Mouse (Mus musculus) embryonic stem cell, embryonic (primary cell): ENCODE measurements at regions not wholly inside any gene's neighbourhood (a gene's known extent, or its start where the extent isn't known, plus 50 kb on each side); places are given as distances from the start of the nearest gene placed in this dataset.

ENCODE experiments used
- CTCF ChIA-PET, 4 experiments: fragments of 300-600 bp in 2 of 4; fragments of 350-600 bp in 2 of 4; sonication (Branson Sonifier 250); formaldehyde crosslinking; loops; one replicate each; lab custom pipeline; 2022; ENCODE audit warnings: inconsistent platforms in 2 of 4; lab: Charles Lee
- POLR2A ChIA-PET, 4 experiments: fragments of 300-600 bp in 2 of 4; fragments of 350-600 bp in 2 of 4; sonication (Branson Sonifier 250); formaldehyde crosslinking; loops; one replicate each; lab custom pipeline; 2022; ENCODE audit warnings: antibody characterized with exemption in 4 of 4, inconsistent platforms in 1 of 4; lab: Charles Lee

DNA sequence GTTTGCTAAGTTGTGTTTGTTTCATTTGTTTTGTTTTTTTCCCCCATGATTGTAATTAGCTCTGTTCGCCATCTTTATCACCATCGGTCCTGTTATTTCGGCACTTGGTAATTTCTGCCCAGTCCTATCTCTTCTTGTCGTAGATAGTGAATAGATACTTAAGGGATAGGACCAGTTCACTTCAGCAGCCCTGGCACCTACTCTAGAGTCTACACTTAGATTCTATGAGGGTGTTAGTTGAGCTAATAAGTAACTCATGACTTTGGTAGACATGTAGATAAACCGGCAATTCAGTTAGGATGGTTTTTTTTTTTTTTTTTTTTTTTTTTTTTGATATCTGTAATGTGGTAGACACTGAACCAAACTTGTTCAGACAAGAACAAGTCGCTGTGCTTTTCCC lies 72.5 kb upstream of the Bmper start:
- ChIA-PET POLR2A (no interaction called here), CTCF (no interaction called here)

DNA sequence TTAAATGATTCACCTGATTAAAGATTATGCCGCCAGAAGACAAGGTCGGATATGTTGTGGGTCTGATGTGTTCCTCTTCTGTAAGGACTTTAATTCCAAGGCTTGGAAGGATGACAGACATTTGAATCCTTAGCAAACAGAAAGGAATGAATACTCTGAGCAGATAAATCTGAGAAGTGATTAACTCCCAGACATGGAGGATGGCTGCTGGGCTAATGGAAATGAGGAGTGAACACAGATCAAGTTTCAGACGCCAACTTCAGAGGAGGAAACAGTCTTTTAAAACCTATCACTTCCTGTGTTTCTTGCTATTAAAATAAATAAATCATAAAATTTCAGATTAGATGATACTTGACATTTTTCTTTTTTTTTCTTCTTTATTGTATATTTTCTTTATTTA lies 72.0 kb upstream of the Bmper start:
- ChIA-PET CTCF (no interaction called here), POLR2A (interaction anchor here in 1 of 4 experiments (0.6 kb wide), 1 partner anchor 295 kb away, joined by 3 read pairs; no protein-coding TSS in a partner anchor)

- CTCF ChIA-PET: no interaction called here
These were observed 70.9 kb upstream of the Bmper start for GRCm38 (mm10) chr9:23151953-23152490.

DNA sequence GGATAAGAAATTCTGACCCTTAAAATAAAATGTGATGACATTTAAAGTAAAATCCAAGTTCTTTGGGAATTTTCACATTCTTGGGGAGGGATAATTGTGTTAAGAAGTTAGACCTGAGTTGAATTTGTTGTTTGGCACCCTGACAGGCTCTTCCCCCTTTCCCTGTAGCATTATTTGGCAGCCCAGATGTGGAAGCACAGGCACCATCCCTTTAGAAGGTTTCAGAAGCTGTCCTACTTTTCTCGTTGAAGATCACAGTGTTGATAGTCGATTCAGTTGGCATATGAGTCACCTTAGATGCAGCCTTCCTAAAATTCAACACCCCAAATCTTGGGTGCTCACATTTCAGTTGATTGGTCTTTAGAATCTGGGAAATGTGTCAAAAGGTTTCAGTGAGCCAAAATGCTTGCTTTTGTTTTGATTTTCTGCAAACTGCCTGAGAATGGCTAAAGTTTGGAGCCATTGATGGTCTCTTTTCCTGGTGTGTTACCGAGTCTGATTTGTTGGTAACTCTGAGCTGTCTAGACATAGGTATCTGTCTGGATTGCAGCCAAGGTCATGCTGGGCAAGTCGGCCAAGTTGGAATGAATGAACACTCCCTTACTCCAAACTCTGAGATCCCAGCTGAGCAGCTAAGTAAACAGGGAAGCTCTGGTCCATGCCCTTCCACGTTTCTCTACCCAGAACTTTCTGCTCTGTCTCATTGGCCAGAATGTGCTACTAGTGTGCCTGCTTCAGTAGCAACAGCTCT lies 65.9 kb upstream of the Bmper start:
- CTCF ChIA-PET: interaction anchor here in 1 of 4 experiments (0.5 kb wide), 1 partner anchor 561 kb away, joined by 5 read pairs; no protein-coding TSS in a partner anchor
- POLR2A ChIA-PET: no interaction called here

More at GRCm38 (mm10) chr9:23151953-23152490, 70.9 kb upstream of the Bmper start:
- POLR2A ChIA-PET: interaction anchor here in 1 of 4 experiments (0.5 kb wide), 1 partner anchor 43 kb away, joined by 3 read pairs; no protein-coding TSS in a partner anchor

DNA sequence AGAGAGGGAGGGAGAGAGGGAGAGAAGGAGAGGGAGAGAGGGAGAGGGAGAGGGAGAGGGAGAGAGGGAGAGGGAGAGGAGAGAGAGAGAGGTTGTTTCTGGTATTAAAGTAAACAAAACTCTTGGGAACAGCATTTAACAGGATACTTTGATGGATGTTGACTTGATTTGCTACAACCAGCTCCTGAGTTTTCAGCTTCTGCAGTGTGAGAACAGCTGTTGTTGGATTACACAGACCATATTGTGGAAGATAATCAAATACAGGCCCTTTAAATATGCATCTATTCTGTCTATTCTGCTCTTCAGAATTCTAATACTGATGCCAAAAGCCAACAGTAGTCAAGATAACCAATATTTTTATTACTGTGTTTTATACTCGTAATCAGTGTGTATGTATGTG lies 64.4 kb upstream of the Bmper start:
- CTCF ChIA-PET: interaction anchor here in 1 of 4 experiments (0.9 kb wide), 1 partner anchor 31 kb away, joined by 10 read pairs; no protein-coding TSS in a partner anchor
- POLR2A ChIA-PET: no interaction called here

- CTCF ChIA-PET: no interaction called here
- POLR2A ChIA-PET: no interaction called here
These were observed 61.5 kb upstream of the Bmper start for GRCm38 (mm10) chr9:23161346-23161745.

- ChIA-PET POLR2A (interaction anchor here in 1 of 4 experiments (0.7 kb wide), 1 partner anchor 83 kb away, joined by 3 read pairs; no protein-coding TSS in a partner anchor), CTCF (no interaction called here)
These were observed 55.8 kb upstream of the Bmper start for GRCm38 (mm10) chr9:23167056-23167591.

- ChIA-PET POLR2A (no interaction called here), CTCF (no interaction called here)
These were observed 55.2 kb upstream of the Bmper start for GRCm38 (mm10) chr9:23167716-23168115.

GRCm38 (mm10) chr9:23168149-23168548 lies 54.7 kb upstream of the Bmper start:
- POLR2A ChIA-PET: no interaction called here
- CTCF ChIA-PET: no interaction called here

- POLR2A ChIA-PET: no interaction called here
- CTCF ChIA-PET: interaction anchor here in 1 of 4 experiments (0.6 kb wide), 1 partner anchor 111 kb away, joined by 6 read pairs; no protein-coding TSS in a partner anchor
These were observed 51.5 kb upstream of the Bmper start for GRCm38 (mm10) chr9:23171361-23171760.
